Mouse (Mus musculus) limb, embryonic 10.5 days (tissue): ENCODE measurements at regions not wholly inside any gene's neighbourhood (a gene's known extent, or its start where the extent isn't known, plus 50 kb on each side); places are given as distances from the start of the nearest gene placed in this dataset.

Experiments used
- DNase-seq: peaks from one replicate; pipeline ENCODE4 v3.0.0-alpha.2; 2017; ENCODE audit warnings: low spot score
- H3K27ac ChIP-seq: fragments of 300-500 bp; sonication (generic); 2 replicates; pipeline ENCODE4 v1.5.1; 2016; ENCODE audit warnings: mild to moderate bottlenecking
- H3K27me3 ChIP-seq: fragments of 300-500 bp; sonication (generic); 2 replicates; pipeline ENCODE4 v1.6.1; 2016; ENCODE audit warnings: low read depth, mild to moderate bottlenecking; ENCODE audit not compliant: poor library complexity, severe bottlenecking
- H3K36me3 ChIP-seq: fragments of 300-500 bp; sonication (generic); 2 replicates; pipeline ENCODE4 v1.6.1; 2016; ENCODE audit warnings: mild to moderate bottlenecking, moderate library complexity
- H3K4me1 ChIP-seq: fragments of 300-500 bp; sonication (generic); 2 replicates; pipeline ENCODE4 v1.6.1; 2016
- H3K4me3 ChIP-seq: fragments of 300-500 bp; sonication (generic); 2 replicates; pipeline ENCODE4 v1.5.1; 2016; ENCODE audit warnings: mild to moderate bottlenecking, moderate library complexity
- H3K9me3 ChIP-seq: fragments of 300-500 bp; sonication (generic); replicated peaks from 2 replicates; pipeline ENCODE4 v1.6.1; 2016; ENCODE audit warnings: mild to moderate bottlenecking
- WGBS: fragments of 180-500 bp; shearing (Covaris S2); methylation state at CpG from one replicate; pipeline ENCODE4 v1.1.7; 2016; 5-methylcytosine and 5-hydroxymethylcytosine counted together

DNA sequence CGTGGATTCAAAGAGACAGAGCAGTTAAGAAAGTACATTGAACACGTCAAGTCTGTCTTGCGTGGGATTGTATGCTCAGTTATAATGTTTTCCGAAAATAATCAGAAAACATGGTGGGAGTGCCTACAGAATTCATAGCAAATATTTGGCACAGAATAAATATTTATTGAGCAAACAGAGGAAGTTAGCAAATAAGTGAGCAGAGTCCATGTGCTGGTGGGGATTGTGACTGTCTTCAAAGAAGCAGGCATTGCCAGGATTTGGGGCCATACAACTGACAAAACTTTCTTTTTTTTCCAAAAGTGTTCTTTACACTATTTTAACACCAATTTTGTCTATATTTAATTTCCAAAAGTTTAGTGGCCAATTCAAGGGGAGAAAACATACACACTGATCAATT lies 1729.8 kb downstream of the AI429214 start:
- DNase-seq: no peak
- Histone ChIP-seq H3K36me3 (no peaks in the 10 kb centered on the region), H3K27me3 (no peaks in the 10 kb centered on the region), H3K27ac (no peak overlapping the region), H3K4me1 (no peaks in the 10 kb centered on the region), H3K4me3 (no peak overlapping the region), H3K9me3 (no peaks in the 10 kb centered on the region)
- WGBS: 93% methylated on average over 4 of the region's 4 CpGs

DNA sequence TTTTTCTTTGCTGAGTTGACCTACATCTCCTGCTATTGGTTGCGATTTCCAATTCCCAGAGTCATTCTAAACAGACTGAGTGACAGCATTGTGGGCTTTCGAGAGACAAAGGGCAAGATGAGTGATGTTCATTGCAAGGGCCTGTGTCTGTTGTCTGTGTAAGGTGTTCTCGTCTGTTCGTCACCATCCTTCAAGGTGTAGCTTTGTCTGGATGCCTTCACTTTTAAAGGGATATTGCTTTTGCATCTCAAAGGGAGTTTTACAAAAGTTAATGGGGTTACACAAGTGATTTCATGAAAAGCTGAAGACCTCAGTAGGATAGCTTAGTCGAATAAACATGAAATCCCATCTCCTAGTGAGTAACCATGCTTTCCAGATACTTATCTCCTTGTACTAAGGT lies 1731.9 kb downstream of the AI429214 start:
- WGBS: 85% methylated on average over 5 of the region's 5 CpGs
- Histone ChIP-seq H3K4me3 (no peak overlapping the region), H3K27ac (no peak overlapping the region), H3K4me1 (no peaks in the 10 kb centered on the region), H3K9me3 (no peaks in the 10 kb centered on the region), H3K36me3 (no peaks in the 10 kb centered on the region), H3K27me3 (no peaks in the 10 kb centered on the region)
- DNase-seq: no peak

DNA sequence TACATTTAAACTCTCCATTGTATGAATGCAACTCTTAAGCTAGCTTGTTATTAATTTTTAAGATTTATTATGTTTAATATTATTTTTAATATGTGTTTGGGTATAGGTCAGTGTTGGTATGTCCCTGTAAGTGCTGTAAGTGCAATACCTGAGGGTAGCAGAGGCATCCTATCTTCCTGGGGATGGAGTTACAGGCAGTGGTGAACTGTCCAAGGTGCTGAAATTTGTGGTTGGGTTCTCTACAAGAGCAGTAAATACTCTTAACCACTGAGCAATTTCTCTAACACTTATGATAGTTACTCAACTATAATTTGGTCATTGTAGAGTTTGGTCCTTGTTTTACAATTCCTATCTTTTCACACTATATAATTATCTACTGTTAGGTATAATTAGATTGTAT lies 1753.7 kb downstream of the AI429214 start:
- Histone ChIP-seq H3K36me3 (no peaks in the 10 kb centered on the region), H3K4me3 (no peak overlapping the region), H3K4me1 (no peaks in the 10 kb centered on the region), H3K27me3 (no peaks in the 10 kb centered on the region), H3K9me3 (no peaks in the 10 kb centered on the region), H3K27ac (no peak overlapping the region)
- DNase-seq: peak; percentile 48

DNA sequence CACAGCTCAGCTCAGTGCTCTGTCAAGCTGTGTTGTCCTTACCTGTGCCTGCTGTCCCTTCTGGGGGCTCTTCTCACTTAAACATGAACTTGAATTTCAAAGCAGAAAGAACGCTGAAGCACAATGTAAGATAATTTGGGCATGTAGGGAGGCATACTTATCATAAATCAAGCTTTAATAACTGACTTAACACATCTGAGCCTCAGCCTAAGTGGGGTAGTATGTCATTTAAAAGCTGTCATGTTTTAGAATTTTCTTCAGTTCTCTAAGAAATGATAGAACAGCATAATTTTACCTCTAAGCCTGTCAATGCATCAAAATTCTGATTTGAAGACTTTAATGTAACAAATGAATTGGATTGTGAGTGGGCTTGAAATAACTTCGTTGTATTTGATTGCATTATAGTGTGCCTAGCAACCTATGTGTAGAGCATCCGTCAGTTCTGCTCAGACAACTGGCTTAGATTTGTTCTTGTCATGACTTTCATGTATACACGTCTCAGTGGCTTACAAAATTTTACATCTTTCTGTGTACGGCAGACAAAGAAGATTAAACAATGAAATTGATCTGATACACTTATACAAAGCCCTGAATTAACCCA lies 1773.3 kb downstream of the AI429214 start:
- no peak for DNase-seq
- Histone ChIP-seq H3K36me3 (no peaks in the 10 kb centered on the region), H3K4me3 (no peak overlapping the region), H3K27me3 (no peaks in the 10 kb centered on the region), H3K9me3 (no peaks in the 10 kb centered on the region), H3K27ac (no peak overlapping the region), H3K4me1 (no peaks in the 10 kb centered on the region)
- 86% methylated on average over 5 of the region's 5 CpGs for WGBS

DNA sequence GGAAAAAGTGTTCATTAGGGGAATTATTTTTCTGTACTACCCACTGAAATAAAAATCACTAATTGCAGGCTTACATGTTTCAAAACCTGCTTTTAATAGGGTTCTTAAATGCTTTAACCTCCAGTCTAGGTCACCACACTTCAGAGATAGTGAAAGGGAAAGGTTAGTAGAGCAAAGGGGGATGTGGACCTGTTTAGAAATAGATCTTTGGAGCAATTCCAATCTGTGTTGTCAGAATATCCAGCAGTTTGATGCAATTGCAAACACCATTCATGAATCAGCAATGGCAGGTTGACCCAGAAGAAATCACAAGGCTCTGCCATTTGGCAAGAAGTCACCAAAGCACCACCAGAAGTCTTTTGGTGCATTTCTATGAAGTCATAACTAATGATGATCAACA lies 1819.1 kb downstream of the AI429214 start:
- H3K4me1 ChIP-seq: no peaks in the 10 kb centered on the region
- H3K9me3 ChIP-seq: no peaks in the 10 kb centered on the region
- DNase-seq: no peak
- no peak overlapping the region for H3K4me3 ChIP-seq
- H3K36me3 ChIP-seq: no peaks in the 10 kb centered on the region
- H3K27me3 ChIP-seq: no peaks in the 10 kb centered on the region
- H3K27ac ChIP-seq: no peak overlapping the region

DNA sequence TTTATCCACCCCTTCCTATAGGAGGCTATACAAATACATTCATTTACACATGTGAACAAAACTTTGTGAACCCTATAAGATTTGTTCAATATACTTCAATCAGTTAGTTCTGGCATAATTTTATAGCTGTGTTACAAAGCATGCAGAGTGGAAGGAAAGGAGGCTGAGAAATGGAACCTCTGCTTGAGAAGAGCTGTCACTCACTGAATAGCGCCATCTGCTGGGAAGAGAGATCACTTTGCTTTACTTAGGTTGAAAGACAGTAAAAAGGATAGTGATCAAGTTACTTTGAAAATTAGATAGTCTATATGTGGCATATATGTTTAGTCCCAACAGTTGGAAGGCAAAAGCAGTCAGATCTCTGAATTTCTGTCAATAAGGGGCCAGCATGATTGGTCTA lies 1824.8 kb downstream of the AI429214 start:
- Histone ChIP-seq H3K4me3 (no peak overlapping the region), H3K27me3 (no peaks in the 10 kb centered on the region), H3K36me3 (no peaks in the 10 kb centered on the region), H3K9me3 (no peaks in the 10 kb centered on the region), H3K4me1 (no peaks in the 10 kb centered on the region), H3K27ac (no peak overlapping the region)
- DNase-seq: peak; percentile 30
- WGBS: 48% methylated on average over 1 of the region's 1 CpGs

DNA sequence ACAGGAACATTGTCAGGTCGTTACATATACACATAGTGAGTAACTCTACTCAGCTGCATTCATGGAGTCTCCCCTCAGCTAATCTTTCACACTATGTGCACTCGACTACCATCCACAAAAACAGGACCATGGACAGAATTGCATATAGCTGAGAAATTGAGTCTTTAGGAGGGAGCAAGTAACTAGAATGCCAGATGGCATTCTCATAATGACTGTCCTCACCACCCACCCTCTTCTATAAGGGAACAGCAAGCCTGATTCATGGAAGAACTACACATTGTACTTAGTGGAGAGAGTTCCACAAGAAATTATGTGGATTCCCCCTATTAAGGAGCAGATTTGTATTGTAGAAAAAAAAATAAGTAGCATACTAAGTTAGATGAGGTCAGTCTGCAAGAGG lies 1813.4 kb upstream of the Adam24 start:
- no peaks in the 10 kb centered on the region for H3K4me1 ChIP-seq
- H3K4me3 ChIP-seq: no peak overlapping the region
- no peak overlapping the region for H3K27ac ChIP-seq
- H3K27me3 ChIP-seq: no peaks in the 10 kb centered on the region
- no peaks in the 10 kb centered on the region for H3K9me3 ChIP-seq
- 79% methylated on average over 2 of the region's 2 CpGs for WGBS
- no peak for DNase-seq
- no peaks in the 10 kb centered on the region for H3K36me3 ChIP-seq

DNA sequence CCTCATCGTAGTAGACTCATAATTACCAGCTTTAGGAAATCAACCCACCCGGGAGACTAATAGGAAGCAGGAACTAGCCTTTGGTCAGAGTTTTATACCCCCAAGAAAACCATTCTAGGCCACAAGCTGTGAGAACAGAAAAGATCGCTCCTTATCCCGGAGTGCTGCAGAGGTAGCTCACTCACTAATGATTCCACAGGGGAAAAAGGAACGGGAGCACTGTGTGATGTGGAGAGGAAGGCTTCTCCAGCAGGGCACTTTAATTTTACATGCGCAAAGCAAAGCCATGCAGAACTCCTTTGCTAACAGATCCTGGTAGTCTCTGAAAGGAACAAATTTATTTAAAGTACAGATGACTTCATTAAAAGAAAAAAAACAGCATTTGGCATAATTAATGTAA lies 1807.5 kb upstream of the Adam24 start:
- no peaks in the 10 kb centered on the region for H3K36me3 ChIP-seq
- no peak overlapping the region for H3K27ac ChIP-seq
- 53% methylated on average over 6 of the region's 6 CpGs for WGBS
- H3K4me1 ChIP-seq: peaks cover 6% of the 10 kb centered on the region; the same call in 1 of the 2 replicates
- no peak overlapping the region for H3K4me3 ChIP-seq
- H3K9me3 ChIP-seq: no peaks in the 10 kb centered on the region
- DNase-seq: no peak
- no peaks in the 10 kb centered on the region for H3K27me3 ChIP-seq
